Mouse (Mus musculus) testis, adult 2 months (tissue): ENCODE data around the gene Ssh1.

Experiments
- CTCF ChIP-seq: fragments of 200-500 bp; IDR thresholded peaks from 2 replicates; pipeline ENCODE4 v1.5.1; 2012; ENCODE audit warnings: low read depth, mild to moderate bottlenecking, inconsistent platforms, low read length, moderate library complexity; ENCODE audit not compliant: control insufficient read depth, insufficient read depth, insufficient replicate concordance
- POLR2A ChIP-seq: fragments of 200-500 bp; IDR thresholded peaks from 2 replicates; pipeline ENCODE4 v1.6.1; 2012; ENCODE audit warnings: low read depth, mild to moderate bottlenecking, inconsistent platforms, low read length, moderate library complexity; ENCODE audit not compliant: control insufficient read depth

- TF ChIP-seq CTCF (no peak), POLR2A (no peak)
These were observed 38.0 kb downstream of the Ssh1 start for GRCm38 (mm10) chr5:113955691-113956090.
